Mouse (Mus musculus) urinary bladder, postnatal 25 days (tissue): ENCODE measurements around the gene 4930447C04Rik.

Source experiments
- DNase-seq: peaks from one replicate; pipeline ENCODE4 v3.0.0; 2022; ENCODE audit warnings: low spot score

Gene 4930447C04Rik

DNA sequence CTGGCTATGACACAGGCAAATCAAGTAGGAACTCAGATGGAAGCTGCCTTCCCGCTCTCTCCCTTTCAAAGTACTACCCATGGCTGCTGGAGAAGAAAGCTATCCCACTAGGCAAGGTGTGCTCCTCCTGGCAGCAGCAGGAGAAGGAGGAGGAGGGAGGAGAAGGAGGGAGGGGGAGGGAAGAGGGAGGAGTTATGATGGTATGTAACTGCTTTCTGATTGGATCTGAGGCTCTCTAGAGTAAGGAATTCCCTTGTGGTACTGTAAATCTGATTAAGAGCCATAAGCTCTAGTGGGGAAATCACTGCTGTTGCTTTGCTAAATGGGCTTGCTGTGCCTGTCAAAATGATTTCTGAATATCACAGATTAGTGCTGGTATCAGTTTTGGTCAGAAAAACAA, 99.1 kb downstream of the 4930447C04Rik start:
- DNase-seq, result no peak

DNA sequence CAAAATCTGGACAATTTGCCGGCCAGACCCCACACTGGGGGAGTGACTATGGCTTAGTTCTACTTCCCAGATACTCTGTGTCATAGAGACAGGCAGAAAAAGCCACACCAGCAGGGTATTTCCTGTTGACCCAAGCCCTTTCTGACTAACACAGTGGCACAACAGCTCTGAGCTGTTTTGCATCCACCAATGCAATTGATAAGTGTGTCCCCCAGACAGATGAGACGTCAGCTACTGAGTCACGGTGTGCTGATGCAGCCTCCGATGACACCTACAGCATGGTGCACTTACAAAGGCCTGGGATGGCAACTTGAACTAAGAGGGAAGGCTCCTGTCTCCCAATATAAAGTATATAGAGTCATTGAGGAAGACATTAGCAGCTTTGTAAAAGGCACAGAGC, 103.3 kb downstream of the 4930447C04Rik start:
- DNase-seq, result no peak

DNA sequence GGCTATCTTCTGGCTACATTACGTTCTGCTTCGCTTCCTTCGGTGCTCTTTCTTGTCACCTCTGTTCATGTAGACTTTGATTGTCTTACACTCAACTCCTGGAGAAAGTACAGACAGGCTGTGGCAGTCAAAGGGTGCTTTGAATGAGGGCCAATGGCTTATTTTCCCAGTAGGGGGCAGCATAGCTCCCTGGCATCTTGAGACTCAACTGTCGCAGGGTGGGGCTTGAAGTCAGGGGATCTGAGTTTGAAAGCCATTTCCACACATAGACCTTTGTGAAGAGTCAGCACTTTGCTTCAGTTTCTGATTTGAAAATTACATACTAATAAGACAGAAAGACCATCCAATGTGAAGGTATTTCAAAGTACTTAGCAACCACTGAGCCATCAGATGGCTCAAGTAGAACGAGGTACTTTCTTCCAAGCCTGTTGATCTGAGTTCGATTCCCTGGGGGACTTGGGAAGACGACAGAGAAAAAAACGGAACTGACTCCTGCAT, 105.0 kb downstream of the 4930447C04Rik start:
- DNase-seq, result no peak

DNA sequence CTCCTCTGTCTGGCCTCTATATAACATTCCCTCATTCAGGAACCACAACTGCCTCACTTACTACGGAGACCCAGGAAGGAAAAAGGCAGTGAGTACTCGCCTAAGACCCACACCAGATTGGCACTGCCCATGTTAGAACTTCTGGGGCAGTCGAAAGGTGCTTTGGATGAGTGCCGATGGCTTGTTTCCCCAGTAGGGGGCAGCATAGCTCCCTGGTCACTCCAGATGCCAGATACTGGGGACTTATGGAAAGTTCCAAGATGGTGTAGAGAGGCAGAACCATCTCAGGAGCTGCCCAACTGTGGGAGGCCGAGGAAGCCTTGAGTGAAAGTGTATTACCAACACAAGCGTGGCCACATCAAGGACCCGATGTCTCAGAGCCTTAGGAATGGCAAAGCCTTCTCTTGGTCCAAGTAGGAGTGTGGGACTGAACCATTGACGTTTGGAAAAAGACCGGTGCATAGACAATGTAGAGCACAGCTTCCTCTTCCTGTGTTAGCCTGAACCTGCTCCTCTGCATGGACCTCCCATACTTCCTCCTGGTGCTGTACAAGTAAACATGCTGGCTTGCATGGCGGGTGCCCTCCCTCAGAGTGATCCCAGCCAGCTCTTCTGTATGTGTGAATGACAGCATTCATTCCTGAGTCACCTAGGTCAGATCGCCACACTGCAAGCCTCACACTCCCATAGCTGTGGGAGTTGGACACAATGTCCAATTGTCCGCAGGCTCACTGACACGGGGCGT, 105.6 kb downstream of the 4930447C04Rik start:
- DNase-seq, result no peak

DNA sequence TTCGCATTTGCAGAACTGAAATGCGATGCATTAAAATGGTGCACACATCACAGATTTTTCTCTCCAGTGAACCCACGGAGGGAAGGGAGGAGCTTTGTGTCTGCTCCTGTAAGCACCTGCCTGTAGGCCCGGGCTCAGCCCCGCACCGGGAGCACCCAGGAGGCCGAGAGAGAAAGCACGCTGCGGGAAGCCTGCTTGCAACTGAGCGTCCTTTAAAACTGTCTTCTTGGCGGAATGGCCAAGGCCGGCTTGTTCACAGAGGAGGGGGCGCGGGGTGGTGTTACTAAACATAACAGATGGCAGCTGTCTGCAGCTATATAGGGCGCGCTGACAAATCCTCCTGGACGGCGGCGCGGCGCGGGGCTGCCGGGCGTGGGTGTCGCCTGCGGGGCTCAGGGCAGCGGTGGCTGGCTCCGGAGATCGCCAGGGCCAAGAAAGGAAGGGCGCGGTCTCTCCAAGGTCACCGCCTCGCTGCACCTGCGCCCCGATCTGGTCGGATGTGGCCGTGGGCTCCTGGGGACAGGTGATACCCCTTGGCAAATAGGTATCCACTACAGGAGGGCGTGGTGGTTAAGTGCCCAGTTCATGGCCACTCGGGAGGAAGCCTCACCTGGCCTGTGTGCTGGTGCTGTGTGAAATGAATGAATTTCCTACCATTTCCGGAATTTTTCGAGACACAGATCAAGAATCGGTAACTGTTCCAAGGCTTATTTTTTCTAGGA, 108.7 kb downstream of the 4930447C04Rik start:
- DNase-seq, result no peak
